Mouse (Mus musculus) olfactory bulb, adult 2 months (tissue): ENCODE measurements at regions not wholly inside any gene's neighbourhood (a gene's known extent, or its start where the extent isn't known, plus 50 kb on each side); places are given as distances from the start of the nearest gene placed in this dataset.

Source experiments
- CTCF ChIP-seq: fragments of 200-500 bp; IDR thresholded peaks from 2 replicates; pipeline ENCODE4 v1.5.1; 2012; ENCODE audit warnings: low read depth, mild to moderate bottlenecking, low read length, moderate library complexity; ENCODE audit not compliant: insufficient read depth
- POLR2A ChIP-seq: fragments of 200-500 bp; IDR thresholded peaks from 2 replicates; pipeline ENCODE4 v1.6.1; 2012; ENCODE audit warnings: mild to moderate bottlenecking, low read depth, low read length, moderate library complexity; ENCODE audit not compliant: insufficient read depth

DNA sequence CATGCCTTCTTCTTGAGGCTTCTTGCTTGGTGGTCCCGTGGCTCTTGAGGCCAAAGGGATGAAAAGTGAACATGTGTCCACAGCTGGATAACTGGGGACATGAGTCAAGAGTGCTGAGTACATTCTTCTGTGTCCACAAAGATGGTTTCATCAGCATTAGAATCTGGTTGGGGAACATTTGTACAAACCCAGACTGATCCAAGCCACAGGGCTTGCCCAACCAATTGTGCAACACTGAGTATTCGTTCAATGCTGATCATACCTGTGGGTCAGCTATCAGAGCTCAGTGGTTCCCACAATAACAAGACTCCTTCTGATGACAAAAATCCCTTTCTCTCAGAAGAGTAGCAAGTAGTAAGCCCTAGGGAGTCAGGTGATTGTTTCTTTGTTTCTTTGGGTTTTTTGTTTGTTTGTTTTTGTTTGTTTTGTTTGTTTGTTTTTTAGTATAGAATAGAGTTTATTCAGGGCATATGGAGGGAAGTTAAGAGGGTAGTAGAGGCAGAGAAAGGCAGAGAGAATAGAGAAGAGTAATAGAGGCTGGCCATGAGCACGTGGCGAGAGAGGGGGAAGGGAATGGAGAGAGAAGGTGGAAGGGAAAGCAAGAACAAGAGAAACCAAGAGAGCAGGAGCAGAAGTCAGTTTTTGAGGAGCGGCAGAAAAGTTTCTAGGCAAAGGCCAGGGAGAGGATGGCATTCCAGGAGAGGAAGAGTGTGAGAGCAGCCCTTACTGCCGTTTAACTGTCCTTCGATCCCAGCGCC, 612.5 kb downstream of the Zfp706 start:
- no peak for TF ChIP-seq CTCF
- TF ChIP-seq POLR2A: no peak
